Mouse (Mus musculus): ENCODE data around the gene BC035044. TPM values are rescaled to one million over a fixed set of nuclear protein-coding genes. Genes with fewer than 3 reads are reported as not detected.
"Not testable (repeated sequence)": the region's sequence is repeated elsewhere in the genome, so short reads cannot be mapped to it uniquely, and the experiment has no call there.

The BC035044 gene
- total RNA-seq, 2 experiments from 2014 or later = not detected

- no peak for DNase-seq (ENCODE audit: low spot score)
These were observed 39.8 kb downstream of the BC035044 start for GRCm38 (mm10) chr6:128851151-128851550.

DNA sequence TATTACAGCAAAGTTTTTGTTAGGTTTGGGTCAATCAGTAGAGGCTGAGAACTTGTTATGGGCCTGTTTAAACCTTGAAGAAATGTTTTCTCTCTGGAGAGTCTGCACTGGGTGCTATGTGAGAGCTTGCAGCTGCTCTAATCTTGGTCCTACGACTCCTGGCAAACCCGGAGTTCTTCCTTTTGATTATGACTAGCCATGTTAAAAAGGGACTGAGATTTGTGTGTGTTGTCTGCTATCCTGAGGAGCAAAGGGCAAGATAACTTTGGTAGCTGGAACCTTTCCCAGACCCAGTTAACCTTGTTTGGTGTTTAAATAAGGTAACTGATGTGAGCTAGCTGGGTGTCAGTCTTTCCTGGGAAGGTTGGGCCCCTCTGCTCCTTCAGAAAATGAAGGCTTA is 40.3 kb downstream of the BC035044 start:
- peak; percentile 42 for DNase-seq (ENCODE audit: low spot score)

DNA sequence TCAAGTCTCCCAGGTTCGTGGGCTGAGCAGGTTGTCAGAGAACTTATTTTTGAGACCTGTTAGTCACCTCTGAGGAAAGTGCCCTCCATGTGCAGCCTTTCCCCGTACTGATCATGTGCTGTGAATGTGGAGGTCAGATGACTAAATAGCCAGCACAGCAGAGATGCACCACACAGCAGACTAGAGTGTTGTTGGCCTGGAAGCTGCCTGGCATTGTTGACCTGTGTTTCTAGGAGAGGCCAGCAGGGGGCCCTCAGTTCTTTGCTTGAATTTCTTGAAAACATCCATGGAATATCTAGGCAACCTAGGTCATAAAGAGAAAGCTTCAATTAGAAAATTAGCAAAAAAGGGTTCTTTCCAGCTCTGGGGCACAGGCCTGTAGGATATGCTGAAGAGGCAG is 41.0 kb downstream of the BC035044 start:
- DNase-seq (ENCODE audit: low spot score) = no peak

- DNase-seq (ENCODE audit: low spot score) = no peak
These were observed 43.5 kb downstream of the BC035044 start for GRCm38 (mm10) chr6:128847401-128847800.

- DNase-seq (ENCODE audit: low spot score) = no peak
These were observed 44.9 kb downstream of the BC035044 start for GRCm38 (mm10) chr6:128845998-128846542.

DNA sequence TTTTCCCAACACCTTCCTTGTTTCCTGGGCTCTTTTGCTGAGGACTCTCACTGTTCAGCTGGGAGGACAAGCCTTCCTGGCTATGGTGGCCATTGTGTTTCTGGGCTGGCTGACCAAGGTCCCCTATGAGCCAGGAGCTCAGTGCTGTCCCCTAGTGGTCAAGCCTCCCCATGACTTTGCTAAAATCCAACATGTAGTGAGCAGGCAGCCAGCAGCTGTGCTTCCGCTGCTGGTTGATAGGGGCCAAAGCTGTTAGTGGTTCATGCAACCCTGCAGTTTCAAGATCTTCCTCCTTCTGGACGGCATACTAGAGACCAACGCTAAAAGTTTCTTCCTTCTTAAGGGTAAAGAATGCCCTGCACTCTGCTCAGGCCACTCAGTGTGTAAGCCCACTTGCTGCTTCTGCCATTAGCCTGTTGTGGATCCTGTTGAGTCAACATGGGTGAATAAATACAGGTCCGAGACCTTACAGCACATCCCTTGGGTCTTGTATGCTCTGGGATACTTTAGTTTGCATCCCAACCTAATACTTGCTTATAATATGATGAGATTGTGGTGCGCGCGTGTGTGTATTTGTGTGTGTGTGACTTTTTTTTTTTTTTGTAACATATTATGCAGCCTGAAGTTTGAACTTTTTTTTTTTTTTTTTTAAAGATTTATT is 45.5 kb downstream of the BC035044 start:
- peak; percentile 92 for DNase-seq (ENCODE audit: low spot score)

DNA sequence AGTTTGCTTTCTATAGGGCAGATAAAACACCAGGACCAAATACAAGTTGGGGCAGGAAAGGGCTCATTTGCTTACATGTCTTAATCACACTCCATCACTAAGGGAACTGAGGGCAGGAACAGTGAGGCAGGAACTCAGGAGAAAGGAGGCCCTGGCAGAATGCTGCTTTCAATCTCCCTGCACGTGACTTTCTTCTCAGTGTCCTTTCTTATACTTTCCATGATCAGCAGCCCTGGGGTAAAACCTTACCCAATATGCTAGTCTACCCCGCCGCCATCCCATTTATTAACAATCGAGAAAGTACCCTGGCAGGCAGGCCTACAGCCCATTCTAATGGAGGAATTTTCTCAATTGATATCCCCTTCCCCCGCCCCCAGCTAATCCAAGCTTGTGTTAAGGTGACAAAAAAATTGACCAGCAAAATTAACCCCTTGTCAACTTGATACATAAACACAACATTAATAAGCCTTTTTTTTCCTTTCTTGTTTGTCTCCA is 46.3 kb downstream of the BC035044 start:
- DNase-seq (ENCODE audit: low spot score) = no peak

DNA sequence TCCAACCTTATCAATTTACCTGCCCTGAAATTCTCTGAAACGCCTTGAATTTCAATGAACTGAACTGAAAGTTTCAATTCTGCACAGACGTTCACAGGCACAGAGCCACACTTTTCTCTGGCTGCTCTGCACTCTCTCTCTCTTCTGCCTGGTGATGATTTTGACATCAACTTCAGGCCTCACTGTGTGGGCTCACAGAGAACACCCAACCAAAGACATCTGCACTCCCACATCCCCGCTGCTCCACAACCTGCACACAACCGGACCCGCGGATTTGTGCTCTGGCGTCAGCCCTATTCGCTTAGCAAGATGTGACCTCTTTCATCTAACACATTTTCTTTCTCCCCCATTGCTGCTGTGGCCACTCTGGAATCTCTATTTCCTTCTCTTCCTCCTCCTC is 46.8 kb downstream of the BC035044 start:
- DNase-seq (ENCODE audit: low spot score) = no peak

- peak; percentile 76 for DNase-seq (ENCODE audit: low spot score)
These were observed 47.4 kb downstream of the BC035044 start for GRCm38 (mm10) chr6:128843479-128843992.

DNA sequence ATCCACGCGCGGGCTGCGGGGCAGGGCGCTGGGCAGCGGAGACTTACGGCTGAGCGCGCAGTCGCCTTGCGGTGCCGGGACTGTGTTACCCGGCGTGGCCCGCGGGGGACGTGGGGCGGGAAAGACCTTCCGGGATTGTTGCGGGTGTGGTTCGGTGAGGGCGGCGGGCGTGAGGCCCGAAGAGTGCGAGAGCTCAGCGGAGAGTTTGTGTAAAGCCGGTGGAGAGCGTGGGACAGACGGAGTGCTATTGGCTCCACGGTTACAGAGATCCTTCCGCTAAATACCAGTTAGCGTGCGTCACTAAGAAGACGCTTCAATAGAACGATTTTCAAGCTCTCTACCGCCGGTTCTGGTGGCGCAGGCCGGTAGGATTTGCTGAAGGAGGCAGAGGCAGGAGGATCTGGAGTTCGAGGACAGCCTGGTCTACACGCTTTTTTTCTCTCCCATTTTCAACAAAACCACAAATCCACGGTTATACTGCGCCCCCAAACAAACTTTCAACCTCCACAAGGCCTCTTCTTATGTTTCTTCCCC is 47.9 kb downstream of the BC035044 start:
- peak; percentile 93 for DNase-seq (ENCODE audit: low spot score)

- no peak for DNase-seq (ENCODE audit: low spot score)
These were observed 48.5 kb downstream of the BC035044 start for GRCm38 (mm10) chr6:128842356-128842944.

- no peak for DNase-seq (ENCODE audit: low spot score)
These were observed 49.4 kb downstream of the BC035044 start for GRCm38 (mm10) chr6:128841327-128842089.

GRCm38 (mm10) chr6:128840669-128841068 is 50.3 kb downstream of the BC035044 start:
- DNase-seq (ENCODE audit: low spot score) = not testable (repeated sequence)

- DNase-seq (ENCODE audit: low spot score) = no peak
These were observed 51.0 kb downstream of the BC035044 start for GRCm38 (mm10) chr6:128839921-128840320.

GRCm38 (mm10) chr6:128839266-128839771 is 51.6 kb downstream of the BC035044 start:
- peak; percentile 93 for DNase-seq (ENCODE audit: low spot score)

DNA sequence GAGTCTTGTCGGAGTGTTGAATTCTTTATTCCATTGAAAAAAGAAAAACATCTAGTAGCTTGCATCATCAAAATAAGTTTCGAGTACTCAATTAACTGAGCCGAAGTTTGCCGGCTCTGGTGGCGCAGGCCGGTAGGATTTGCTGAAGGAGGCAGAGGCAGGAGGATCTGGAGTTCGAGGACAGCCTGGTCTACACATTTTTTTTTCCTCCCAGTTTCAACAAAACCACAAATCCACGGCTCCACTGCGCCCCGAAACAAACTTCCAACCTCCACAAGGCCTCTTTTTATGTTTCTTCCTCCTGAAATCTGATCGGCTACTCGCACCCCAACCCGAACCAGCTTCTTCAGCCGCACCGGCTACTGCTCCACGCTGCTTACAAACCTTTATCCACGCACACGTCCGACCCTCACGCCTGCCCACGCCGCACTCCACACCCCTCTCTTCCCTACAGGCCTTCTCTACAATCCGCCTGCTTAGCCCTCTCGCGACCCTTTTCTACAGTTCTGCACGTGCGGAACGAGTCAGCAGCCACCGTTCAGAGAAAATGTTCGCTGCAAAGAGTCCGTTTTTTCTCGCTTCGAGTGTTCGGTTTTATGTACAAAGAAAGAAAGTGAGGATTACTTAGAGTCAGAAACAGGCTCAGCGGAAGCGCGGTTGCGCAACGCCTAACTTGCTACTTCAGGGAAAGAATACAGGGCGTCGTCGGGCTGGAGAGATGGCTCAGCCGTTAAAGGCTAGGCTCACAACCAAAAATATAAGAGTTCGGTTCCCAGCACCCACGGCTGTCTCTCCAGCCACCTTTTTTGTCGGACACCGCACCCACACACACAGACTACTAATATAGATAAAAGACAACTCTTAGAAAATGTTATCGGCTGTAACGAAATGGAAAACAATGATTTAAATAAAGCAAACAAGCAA is 52.3 kb downstream of the BC035044 start:
- peak; percentile 89 for DNase-seq (ENCODE audit: low spot score)

- no peak for DNase-seq (ENCODE audit: low spot score)
These were observed 53.2 kb downstream of the BC035044 start for GRCm38 (mm10) chr6:128837454-128838341.

DNA sequence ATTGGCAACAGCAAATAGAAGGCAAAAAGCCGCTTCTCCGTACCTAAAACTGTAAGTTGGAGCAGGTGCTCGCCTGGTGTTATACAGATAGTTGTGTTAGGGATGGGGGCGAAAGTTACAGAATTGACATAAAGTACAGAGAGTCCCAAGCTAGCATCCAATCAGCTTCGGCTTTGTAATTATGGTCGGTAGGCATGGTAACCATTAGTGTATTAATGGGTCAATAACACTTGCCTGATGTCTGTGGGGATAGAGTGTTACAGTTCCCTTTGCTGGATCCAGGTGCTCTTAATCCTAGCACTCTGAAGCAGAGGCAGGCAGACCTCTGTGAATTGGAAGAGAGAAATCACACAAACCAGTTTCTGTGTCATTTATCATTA is 54.0 kb downstream of the BC035044 start:
- no peak for DNase-seq (ENCODE audit: low spot score)
